Mouse (Mus musculus) testis, postnatal 14 days (tissue): Measurements from ENCODE around the gene Vps35.

ENCODE experiments used
- DNase-seq: peaks from one replicate; pipeline ENCODE4 v3.0.0; 2021; ENCODE audit warnings: low spot score

Vps35 gene

DNA sequence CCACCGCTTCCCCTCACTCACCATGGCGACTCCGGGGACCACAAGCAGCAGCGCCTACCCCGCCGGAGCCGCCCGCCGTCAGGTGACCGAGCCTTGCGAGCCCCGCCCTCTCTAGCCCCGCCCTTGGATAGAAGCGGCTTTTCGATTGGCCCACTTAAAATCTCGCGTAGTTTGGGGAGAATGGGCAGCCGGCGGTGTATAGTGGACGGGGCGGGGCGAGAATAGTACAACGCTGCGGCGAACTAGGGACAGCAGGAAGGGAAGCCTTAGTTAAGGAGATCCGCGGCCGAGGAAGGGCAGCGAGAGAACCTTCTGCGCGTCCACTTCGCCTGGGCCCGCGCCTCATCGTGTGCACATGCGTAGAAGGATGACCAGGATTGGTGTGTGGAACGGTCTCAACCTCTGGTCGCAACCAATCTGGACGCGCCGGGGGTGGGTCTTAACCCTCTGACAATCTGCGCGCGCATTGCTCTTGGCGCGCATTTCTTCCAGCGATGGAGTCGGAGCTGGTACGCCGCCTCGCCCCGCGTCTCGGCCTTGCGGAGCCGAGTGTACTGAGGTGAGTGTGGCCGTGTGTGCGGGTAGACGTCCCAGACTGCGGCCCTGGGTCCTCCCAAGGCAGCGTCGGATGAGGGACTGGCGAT lies at the start of gene Vps35, which contains the start of gene Orc6:
Vps35 (minus strand) TSS at position 369 of the 644 bp plus-strand sequence.
Orc6 (plus strand) TSS at position 199 of the 644 bp plus-strand sequence.
- DNase-seq: peak; percentile 97

DNA sequence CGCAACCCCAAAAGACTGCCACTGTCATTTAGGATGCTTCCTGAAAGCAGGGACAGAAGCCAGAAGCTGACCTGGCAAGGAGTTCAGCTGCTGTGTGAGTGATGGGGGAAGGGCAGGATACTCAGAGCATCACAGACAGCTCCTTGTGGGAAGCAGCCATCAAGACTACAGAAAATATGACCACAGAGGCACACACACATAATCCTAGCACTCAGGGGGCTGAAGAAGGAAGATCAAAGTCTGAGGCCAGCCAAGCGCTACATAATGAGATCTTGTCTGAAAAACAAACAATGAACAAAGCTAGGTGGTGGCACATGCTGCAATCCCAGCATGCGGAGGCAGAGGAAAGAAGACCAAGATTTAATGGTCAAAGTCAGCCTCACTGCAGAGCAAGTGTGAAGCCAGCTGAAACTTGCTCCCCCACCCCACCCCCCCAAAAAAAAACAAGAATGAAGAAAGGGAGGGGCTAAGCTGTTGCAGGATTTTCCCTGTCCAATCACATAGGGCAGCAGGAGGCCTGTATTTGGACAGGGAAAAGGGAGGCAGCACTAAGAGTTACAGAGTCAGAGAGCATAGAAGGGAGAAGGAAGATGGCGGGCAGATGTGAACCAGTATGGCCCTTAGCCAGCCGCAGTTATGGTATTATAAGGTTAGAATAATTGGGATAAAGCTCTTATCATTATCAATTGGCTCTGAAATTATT lies 40.4 kb upstream of the Vps35 start:
- no peak for DNase-seq

DNA sequence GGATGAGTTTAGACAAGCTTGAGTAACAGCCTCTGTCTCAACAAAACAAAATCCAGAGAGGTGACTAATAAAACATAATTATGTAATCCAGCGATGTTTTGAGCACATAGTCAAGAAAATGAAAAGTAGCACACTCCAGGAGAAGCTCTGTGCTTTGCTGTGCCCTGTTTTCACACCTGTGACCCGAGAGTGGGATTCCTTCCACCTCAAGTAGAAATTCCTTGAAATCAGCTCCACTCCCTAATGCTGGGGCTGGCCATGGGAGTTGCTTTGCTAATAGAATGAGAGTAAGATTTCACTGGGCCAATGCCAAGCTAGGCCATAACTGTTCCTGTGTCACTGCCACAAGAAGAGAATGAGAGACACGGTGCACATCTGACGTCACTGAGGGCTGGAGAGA lies 38.1 kb upstream of the Vps35 start:
- DNase-seq: no peak

DNA sequence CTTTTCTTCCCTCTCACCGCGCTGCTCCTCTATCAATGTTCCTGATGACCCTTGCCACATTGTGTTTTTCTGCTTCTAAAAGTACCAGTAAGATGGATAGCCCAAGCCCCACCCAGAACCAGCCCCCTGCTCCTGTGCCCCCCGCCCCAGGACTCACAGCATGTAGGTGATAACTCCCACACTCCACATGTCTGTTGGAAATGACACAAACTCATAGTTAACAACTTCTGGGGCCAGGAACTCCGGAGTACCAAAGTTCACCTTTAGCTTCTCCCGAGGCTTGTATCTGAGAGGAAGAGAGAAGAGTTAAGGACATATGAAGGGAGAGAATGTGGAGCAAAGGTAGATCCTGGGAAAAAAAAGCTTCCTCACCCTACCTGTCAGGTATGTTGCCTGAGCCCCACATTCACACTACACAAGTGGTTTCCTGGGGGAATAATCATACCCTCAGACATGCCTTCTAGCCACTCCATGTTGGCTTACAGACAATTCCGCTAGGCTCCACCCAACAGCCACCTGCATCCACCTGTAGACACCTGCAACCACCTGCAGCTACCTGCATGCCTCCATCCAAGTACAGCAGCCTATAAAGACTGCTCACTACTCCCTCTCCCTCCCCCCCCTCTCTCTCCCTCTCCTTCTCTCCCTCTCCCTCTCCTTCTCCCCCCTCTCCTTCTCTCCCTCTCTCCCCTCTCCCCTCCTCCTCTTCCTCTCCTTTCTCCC lies 36.8 kb upstream of the Vps35 start:
- no peak for DNase-seq

DNA sequence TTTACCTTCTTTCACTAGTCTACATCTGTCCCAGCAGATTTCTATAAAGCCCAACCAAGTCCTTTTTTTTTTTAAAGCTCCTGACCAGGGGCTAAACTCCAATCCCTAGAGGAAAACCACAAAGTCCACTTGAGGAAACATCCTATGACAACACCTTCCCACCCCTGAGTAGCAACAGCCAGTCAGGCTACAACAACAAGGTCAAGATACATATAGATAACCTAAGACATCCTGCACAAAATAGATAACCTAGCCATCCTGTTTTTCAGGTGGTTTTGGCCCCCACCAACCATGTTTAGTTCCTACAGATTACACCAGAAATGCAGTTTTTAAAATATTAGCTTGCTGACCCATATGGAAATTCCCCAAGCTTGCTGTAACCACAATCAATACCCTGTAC lies 35.5 kb upstream of the Vps35 start:
- DNase-seq: no peak

DNA sequence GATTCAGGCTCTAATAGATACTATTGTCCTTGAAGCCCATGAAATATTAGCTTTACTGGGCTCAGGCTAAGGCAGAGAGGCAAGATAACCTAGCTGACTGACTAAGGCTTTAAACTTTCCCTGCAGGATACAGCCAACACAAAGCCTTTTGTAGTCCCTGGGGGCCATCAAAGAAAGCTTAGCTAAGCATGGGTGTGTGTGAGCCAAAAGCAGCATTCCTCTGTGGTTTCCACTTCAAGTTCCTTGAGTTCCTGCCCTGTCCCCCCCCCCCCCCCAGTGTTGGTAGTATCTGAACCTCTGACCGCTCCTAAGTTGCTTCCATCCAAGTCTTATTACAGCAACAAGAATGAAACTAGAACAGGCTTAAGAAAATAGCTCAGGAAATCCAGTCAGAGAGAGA lies 29.9 kb upstream of the Vps35 start:
- DNase-seq: no peak

DNA sequence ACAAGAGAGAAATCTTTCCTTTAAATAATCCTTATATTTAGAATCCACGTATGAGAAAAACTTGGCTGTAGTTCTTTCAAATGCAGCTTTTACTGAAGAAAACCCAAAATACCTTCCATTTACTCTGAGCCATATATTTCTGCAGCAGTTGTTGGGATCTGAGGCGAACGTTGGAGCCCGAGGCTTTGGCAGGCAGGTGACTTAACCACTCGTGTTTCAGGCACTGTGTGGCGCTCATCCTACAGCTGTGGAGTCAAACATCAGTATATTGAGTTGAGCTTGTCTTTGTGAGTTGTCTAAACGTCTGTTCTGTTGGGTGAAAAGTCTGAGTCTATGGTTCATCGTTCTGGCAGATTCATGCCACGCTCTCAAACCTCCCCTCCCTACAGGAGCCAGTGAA lies 27.4 kb upstream of the Vps35 start:
- DNase-seq: no peak

DNA sequence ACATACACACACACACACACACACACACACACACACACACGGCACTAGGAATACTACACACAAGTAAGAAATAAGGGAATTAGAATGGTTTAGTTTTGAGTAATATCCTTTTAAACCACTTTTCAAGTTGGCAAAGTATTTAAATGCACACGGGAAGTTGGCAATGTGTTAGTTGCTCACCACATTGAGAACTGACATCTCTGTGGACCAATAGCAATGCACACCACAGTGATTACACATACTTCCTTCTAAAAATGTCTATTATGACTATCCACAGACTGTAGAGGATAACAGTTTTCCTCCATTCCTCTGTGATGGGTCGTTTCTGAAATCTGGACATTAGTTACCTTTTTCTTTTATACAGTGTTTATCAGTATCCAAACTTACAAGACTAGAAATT lies 23.5 kb upstream of the Vps35 start:
- no peak for DNase-seq

DNA sequence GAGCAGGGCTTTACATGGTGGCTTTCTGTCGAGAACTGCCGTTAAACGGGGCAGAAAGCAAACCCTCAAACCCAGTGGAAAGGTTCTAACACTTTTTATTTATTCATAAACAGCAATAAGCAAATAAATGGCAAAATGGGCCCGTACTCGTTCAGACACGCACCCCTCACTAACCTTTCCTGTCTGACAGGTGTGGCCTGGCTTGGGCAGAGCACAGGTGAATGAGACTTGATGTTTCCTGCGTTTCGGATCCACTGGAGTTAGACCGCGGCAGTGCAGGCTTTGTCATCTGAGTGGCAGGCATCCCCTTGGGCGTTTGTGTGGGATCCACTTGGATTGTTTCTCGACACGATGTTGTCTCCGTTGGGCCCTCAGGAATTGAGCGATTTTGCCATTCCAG lies 22.4 kb upstream of the Vps35 start:
- DNase-seq: no peak

DNA sequence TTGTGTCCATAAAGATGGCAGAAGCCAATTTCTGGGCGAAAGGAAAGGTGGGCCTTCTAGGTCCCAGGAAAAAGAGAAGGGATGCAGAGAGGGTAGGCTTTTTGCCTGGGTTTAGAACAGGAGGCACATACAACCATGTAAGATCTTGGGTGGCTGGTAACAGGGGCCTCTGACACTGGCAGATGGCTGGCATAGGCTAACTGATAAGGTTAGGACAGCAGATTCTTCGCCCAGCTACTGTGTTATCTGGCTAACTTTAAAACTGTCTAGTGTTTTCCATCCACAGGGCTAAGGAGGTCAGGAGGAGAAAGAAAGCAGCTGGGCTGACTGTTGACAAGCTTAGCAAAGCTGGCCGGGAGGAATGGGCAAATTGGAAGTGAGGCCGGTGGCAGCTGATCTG lies 18.9 kb upstream of the Vps35 start:
- no peak for DNase-seq

DNA sequence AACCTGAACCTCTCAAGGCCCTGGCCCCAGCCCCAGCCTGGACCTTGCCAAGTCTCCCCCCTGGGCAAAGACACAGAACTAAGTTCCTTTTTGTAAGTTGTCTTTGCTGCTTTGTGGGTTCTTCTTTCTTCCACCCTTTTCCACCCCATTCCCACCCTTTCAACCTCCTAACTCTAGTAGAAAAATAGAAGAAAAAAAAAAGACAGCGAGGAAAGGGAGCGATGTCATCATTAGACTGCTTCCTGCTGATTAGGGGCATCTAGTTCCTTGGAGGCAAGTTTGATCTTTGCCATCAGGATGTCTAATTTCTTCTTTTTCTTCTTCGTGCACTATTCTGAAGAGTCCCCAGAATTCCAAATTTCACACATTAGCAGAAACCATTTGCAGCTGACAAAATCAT lies 13.4 kb upstream of the Vps35 start:
- no peak for DNase-seq

DNA sequence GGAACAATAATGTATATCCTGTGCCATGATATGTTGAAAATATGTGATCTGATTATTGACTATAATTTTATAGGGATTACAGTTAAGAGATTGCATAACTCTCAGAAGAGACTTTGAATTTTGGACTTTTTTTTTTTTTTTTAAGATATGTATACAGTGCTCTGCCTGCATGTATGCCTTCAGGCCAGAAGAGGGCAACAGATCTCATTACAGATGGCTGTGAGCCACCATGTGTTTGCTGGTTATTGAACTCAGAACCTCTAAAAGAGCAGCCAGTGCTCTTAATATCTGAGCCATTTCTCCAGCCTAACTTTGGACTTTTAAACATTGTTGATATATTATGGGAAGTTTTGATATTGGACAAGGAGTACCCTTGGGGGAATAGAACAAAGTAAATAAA lies 12.1 kb upstream of the Vps35 start:
- no peak for DNase-seq

DNA sequence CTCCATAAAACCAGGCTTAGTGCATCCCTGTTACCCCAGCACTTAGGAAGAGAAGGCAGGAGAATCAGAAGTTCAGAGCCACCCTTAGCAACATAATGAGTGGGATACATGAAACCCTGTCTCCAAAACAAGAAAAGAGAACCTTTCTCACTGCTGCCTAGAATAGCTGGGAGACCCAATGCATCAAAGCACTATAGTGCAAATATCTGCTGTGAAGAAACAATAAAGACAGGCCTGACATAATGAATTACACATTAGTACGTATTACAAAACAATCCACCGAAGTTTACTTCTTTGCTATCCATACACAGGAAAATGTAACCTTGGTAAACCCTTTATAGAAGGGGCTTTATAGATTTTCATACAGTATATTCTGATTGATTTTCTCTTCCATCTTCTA lies 9.0 kb upstream of the Vps35 start:
- no peak for DNase-seq

DNA sequence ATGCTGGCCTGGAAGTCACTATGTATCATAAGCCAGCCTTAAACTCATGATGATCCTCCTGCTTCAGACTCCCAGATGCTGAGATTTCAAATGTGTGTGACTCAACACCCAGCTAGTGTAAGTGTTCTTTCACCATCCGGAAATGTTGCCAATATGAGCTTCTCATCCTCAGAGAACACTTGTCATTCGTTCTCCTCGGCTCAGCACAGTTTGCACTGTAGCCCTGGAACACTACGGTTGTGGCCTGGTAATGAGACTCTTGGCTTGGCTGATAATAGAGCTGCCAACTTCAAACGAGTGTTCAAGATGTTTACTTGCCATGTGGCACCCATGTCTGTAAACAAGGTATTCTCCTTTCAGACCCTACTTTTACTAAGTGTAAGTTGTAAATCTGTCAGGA lies 3.9 kb upstream of the Vps35 start:
- DNase-seq: no peak

DNA sequence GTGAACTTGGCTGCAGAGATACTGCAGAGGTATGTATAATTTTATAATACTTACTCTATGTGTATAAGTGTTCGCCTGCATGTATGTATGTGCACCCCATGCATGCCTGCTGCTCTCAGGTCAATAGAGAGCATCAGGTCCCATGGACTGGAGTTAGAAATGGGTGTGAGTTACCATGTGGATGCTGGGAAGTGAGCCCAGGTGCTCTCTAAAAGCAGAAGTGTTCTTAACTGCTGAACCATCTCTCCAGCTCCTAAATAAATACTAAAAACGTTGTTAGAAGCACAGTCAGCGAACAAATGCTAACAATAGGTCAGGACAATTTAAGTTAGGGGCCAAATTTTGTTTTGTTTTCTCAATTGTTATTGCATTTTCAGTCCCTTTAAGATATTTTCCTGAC lies 3.3 kb upstream of the Vps35 start:
- no peak for DNase-seq

DNA sequence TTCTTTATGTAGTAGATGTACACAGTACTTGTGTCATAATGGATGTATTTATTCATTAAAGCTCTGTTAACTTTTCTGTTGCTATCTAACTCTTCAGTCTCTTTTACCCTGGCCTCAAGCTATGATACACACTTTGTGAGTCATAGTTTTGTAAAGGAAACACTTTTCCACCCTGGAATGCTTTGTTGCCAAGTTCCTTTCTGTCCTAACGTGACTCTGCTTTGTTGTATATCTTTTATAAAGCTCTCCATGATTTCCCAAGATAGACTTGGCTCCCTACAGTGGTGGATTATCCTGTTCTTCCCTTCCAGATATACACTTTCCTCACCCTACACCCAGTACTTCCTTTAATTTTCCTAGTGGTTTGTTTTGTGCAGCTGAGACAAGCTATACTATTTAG lies 2.3 kb upstream of the Vps35 start:
- DNase-seq: no peak

DNA sequence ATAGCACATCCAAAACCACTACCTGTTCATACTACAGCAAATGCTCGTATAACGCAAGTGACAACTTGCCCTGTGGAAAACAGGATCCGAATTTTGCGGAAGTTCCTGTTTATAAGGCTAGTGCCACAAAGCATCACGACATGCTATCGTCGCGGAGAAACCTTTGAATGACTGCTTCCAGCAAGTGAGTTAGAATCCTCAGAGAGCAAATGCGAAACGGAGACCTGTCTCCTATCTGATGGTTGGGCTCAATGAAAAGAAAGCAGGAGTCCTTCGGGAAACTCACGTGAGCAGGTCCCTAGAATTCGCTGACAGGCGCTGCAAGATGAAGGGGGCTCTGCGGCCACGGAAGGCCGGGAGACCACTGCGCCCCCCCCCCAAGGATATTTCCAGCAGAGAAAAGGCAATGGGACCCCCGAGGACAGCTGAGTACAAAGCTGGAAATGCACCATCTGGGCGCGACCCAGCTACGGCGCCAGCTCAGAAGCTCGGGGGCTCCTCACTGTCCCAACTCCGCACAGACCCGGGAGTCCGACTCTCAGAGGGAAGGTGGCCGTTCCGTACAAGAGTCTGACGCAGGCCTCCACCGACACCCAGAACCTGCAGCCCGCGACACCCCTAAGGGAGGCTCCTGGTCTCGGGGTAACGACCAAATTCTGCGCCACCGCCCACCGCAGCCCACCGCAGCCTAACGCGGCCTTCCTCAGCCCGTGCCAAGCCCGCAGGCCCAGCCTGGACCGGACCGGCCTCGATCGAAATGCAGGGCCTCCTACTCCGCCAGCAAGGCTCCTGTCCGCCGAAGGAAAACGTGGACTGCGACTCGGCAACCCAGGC lies 785 bp downstream of the Vps35 start:
- DNase-seq: no peak

DNA sequence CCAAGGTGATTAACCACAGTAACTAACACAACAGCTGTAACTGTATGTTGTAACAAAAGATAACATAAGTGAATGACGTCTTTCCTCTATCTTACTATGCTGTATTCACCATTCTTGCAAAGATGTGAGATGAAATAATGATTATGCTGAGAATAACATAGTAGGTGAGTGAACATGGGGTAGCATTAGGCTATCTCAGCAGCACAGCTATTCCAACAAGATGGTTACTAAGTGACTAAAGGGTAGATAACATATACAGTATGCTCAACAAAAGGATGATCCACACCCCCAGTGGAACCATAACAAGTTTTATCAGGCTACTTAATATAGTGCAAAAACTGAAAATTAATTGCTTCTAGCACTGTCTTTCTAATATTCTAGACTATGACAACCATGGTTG lies 12.8 kb downstream of the Vps35 start:
- DNase-seq: no peak

DNA sequence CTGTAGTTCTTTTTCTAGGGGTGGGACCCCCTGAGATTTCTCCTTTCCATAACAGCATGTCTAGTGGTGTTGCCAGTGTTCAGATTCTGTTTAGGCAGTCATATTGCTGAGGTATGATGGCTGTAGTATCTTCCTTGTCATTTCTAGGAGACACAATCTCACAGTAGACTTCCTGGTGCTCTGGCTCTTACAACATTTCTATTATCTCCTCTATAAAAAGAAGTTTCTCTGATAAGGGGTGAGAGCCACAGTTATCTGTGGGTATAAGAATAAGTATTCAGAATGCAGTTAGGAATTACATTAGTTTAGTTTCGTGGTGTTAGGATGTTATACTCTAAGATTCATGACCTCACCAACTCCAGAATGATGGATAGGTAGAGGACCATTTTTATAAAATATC lies 72.3 kb downstream of the Vps35 start:
- DNase-seq: no peak

DNA sequence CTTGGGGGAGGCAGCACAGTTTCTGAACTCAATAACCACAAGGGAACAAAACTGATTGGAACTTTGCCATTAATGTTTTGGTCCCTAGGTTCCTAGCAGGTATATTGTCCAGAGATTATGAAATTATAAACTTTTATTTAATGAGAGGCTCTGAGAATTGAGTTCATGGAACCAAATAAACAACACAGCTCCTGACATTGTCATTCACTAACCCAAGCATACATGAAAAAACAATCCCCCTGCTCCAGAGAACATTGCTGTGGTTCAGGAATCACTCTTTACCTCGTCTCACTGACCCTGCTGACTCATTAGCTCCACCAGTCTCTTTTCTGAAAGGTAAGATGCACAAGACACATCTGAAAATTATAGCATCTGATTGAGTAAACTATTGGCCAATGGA lies 73.9 kb downstream of the Vps35 start, which contains the start of gene Olfr371:
Olfr371 (plus strand) TSS at position 301 of the 400 bp plus-strand sequence.
- DNase-seq: no peak

DNA sequence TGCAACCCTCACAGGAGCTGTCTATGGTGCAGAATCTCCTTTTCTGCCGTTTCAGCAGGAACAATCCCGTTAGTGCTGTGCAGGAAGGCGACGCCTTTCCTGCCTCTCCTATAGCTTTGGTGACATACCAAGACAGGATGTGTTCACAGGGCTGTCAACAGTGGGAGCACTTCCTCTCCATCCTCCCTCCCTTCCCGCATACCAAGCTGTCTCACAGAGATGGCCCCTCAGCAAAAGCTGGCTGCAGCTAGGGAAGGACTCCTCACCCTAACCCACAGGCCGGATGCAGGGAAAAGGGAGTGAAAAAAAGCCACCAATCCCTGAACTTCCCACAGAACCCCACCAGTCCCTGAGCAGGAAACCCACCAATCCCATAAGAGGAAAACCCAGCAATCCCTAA lies 78.6 kb downstream of the Vps35 start:
- DNase-seq: no peak

DNA sequence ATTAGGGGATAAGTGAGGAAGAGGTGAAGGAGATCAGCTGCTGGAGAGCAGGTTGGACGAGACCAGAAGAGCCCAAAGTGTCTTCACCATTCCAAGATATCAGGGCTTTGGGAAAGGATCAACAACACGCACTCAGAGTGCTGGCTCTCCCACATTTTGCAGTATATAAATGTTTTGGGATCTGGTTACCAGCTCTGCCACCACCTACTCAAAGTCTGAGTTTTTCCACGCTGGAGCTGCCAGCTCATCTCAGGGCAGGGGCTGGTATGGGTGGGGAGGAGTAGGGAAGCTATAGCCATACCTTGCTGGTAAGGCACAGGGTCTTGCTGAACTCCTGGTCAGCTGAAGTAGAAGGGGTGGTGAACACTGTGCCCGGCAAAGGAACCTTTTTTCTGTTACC lies 79.4 kb downstream of the Vps35 start:
- no peak for DNase-seq
